Mouse (Mus musculus) myocyte (in vitro differentiated cells): ENCODE data around the gene Fam219a.

Experiments
- CEBPB ChIP-seq: IDR thresholded peaks from 2 replicates; pipeline ENCODE4 v1.6.1; 2011; ENCODE audit warnings: mild to moderate bottlenecking, moderate library complexity; ENCODE audit not compliant: poor library complexity, insufficient read depth, severe bottlenecking
- E2F4 ChIP-seq: IDR thresholded peaks from one replicate; pipeline ENCODE4 v1.6.1; 2011; ENCODE audit warnings: mild to moderate bottlenecking, control low read depth, moderate library complexity; ENCODE audit not compliant: insufficient read depth
- MAX ChIP-seq: IDR thresholded peaks from one replicate; pipeline ENCODE4 v1.6.1; 2011; ENCODE audit warnings: low read depth, mild to moderate bottlenecking, control low read depth
- MYOD1 ChIP-seq, 3 experiments: IDR thresholded peaks; one replicate each; pipeline ENCODE4 v1.6.1; 2011; ENCODE audit warnings: control low read depth in 2 of 3, low read depth in 2 of 3, mild to moderate bottlenecking in 2 of 3, moderate library complexity in 1 of 3; ENCODE audit not compliant: insufficient read length in 2 of 3, control insufficient read depth in 1 of 3
- MYOG ChIP-seq, 3 experiments: IDR thresholded peaks; one replicate each; pipeline ENCODE4 v1.6.1; 2011; ENCODE audit warnings: control low read depth in 2 of 3, low read depth in 2 of 3, mild to moderate bottlenecking in 2 of 3; ENCODE audit not compliant: insufficient read length in 2 of 3, control insufficient read depth in 1 of 3, insufficient read depth in 1 of 3
- POLR2A ChIP-seq: IDR thresholded peaks from one replicate; pipeline ENCODE4 v1.6.1; 2011; ENCODE audit warnings: low read depth, mild to moderate bottlenecking, control low read depth, moderate library complexity; ENCODE audit not compliant: insufficient read length
- POLR2AphosphoS2 ChIP-seq: IDR thresholded peaks from one replicate; pipeline ENCODE4 v1.6.1; 2011; ENCODE audit warnings: low read depth, control low read depth; ENCODE audit not compliant: insufficient read length
- REST ChIP-seq: IDR thresholded peaks from one replicate; pipeline ENCODE4 v1.6.1; 2011; ENCODE audit warnings: mild to moderate bottlenecking, control low read depth, moderate library complexity; ENCODE audit not compliant: insufficient read depth, insufficient read length
- SRF ChIP-seq: IDR thresholded peaks from one replicate; pipeline ENCODE4 v1.6.1; 2011; ENCODE audit warnings: low read depth; ENCODE audit not compliant: control insufficient read depth, insufficient read length
- TCF12 ChIP-seq: IDR thresholded peaks from one replicate; pipeline ENCODE4 v1.6.1; 2011; ENCODE audit warnings: mild to moderate bottlenecking, control low read depth; ENCODE audit not compliant: poor library complexity, insufficient read depth, severe bottlenecking
- TCF3 ChIP-seq: IDR thresholded peaks from one replicate; pipeline ENCODE4 v1.6.1; 2011; ENCODE audit warnings: low read depth, control low read depth; ENCODE audit not compliant: insufficient read length
- USF1 ChIP-seq: IDR thresholded peaks from one replicate; pipeline ENCODE4 v1.6.1; 2011; ENCODE audit warnings: low read depth, mild to moderate bottlenecking, control low read depth, moderate library complexity

- TF ChIP-seq POLR2A (no peak), TCF12 (no peak), MAX (no peak), POLR2AphosphoS2 (no peak), CEBPB (no peak), USF1 (no peak), MYOD1 (IDR thresholded peaks at IDR 0.05; ENCODE audit: control insufficient read depth in 1 of 3, insufficient read length in 2 of 3, low read depth in 2 of 3) (no peak), TCF3 (no peak), E2F4 (no peak), SRF (no peak), REST (no peak), MYOG (IDR thresholded peaks at IDR 0.05; ENCODE audit: control insufficient read depth in 1 of 3, insufficient read depth in 1 of 3, insufficient read length in 2 of 3, low read depth in 2 of 3) (no peak)
Observed at GRCm38 (mm10) chr4:41477648-41478160, 91.6 kb downstream of the Fam219a start.
